Mouse (Mus musculus) embryonic fibroblast, embryonic 13.5 days (primary cell): ENCODE measurements around the gene 1700023F06Rik.

Source experiments
- CTCF ChIP-seq: IDR thresholded peaks from 2 replicates; pipeline ENCODE4 v1.5.1; 2011; ENCODE audit warnings: mild to moderate bottlenecking, control low read depth, low read length, moderate library complexity, borderline replicate concordance; ENCODE audit not compliant: insufficient read depth
- POLR2A ChIP-seq: IDR thresholded peaks from 2 replicates; pipeline ENCODE4 v1.6.1; 2011; ENCODE audit warnings: low read depth, mild to moderate bottlenecking, control low read depth, low read length, moderate library complexity

- TF ChIP-seq CTCF (no peak), POLR2A (no peak)
Measured at GRCm38 (mm10) chr11:103236431-103236830, 28.1 kb upstream of the 1700023F06Rik start.
